Mouse (Mus musculus): ENCODE measurements at regions not wholly inside any gene's neighbourhood (a gene's known extent, or its start where the extent isn't known, plus 50 kb on each side); places are given as distances from the start of the nearest gene placed in this dataset.
"Not testable (repeated sequence)": the region's sequence is repeated elsewhere in the genome, so short reads cannot be mapped to it uniquely, and the experiment has no call there.

DNA sequence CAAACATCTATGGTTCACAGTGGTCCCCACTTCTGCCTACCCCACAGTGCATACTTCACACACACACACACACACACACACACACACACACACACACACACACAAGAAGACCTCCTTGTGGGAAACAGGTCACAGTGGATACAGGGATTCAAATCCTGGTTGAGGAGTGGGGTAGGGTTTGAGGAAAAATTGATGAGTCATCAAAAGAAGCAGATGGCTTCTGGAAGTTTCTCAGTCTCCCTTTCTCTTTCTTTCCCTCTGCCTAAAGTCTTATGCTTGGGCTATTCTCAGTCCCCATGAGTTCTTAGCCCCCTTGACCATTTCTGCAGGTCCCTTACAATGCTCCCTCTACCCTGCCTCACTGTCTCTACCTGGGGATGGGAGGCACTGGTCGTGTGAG is 56.4 kb downstream of the Rassf10 start:
- DNase-seq (ENCODE audit: low read depth, low spot score), result no peak

- DNase-seq (ENCODE audit: low read depth, low spot score), result no peak
Measured at GRCm38 (mm10) chr7:113017092-113017755, 63.5 kb downstream of the Rassf10 start.

DNA sequence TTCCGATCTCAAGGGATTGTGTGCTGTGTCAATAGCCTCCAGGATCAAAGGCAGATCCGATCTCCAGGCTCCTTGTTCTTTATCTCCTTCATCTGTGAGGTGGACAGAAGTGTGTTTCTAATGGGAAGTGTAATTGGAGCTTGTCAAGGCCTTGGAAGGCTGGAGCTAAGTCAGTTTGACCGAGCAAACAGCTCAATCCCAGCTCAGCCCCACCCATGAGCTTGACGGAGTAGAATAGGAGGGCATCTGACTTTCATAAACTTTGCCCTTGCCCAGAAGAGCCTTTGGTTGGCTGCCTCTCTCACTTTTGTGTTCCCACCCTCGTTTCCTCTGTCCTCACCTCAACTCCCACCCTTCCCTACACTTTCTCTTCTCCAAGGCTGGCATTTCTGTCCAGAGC is 67.7 kb downstream of the Rassf10 start:
- no peak for DNase-seq (ENCODE audit: low read depth, low spot score)

GRCm38 (mm10) chr7:113022516-113022915 is 68.8 kb downstream of the Rassf10 start:
- DNase-seq (ENCODE audit: low read depth, low spot score), result no peak

GRCm38 (mm10) chr7:113025758-113026157 is 72.0 kb downstream of the Rassf10 start:
- DNase-seq (ENCODE audit: low read depth, low spot score), result no peak

- no peak for DNase-seq (ENCODE audit: low read depth, low spot score)
Measured at GRCm38 (mm10) chr7:113026290-113027075, 72.7 kb downstream of the Rassf10 start.

GRCm38 (mm10) chr7:113027125-113027801 is 73.5 kb downstream of the Rassf10 start:
- DNase-seq (ENCODE audit: low read depth, low spot score), result no peak

GRCm38 (mm10) chr7:113030053-113030752 is 76.4 kb downstream of the Rassf10 start:
- no peak for DNase-seq (ENCODE audit: low read depth, low spot score)

GRCm38 (mm10) chr7:113035751-113036150 is 82.0 kb downstream of the Rassf10 start:
- DNase-seq (ENCODE audit: low read depth, low spot score), result no peak

GRCm38 (mm10) chr7:113037825-113038613 is 84.3 kb downstream of the Rassf10 start:
- DNase-seq (ENCODE audit: low read depth, low spot score), result no peak

GRCm38 (mm10) chr7:113038906-113039671 is 85.3 kb downstream of the Rassf10 start:
- DNase-seq (ENCODE audit: low read depth, low spot score), result no peak

DNA sequence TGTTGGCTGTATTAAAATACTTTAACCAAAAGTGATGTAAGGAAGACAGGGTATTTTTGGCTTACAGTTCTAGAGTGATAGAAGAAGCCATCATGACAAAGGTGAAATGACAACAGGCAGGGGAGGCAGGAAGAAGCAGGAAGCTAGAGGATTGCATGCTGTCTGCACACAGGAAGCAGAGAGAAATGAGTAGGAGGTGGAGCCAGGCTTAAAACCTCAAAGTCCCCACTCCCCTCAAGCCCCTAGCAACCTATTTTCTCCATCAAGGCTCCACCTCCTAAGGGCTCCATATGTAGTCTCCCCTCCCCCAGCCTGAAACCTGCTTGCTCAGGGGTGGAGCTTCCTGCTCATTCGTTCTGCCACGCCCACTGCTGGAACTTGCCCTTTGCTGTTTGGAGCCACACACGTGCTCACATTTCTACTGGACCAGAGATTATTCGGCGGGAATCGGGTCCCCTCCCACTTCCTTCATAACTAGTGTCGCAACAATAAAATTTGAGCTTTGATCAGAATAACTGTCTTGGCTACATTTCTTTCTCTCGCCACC is 91.9 kb downstream of the Rassf10 start:
- not testable (repeated sequence) for DNase-seq (ENCODE audit: low read depth, low spot score)

DNA sequence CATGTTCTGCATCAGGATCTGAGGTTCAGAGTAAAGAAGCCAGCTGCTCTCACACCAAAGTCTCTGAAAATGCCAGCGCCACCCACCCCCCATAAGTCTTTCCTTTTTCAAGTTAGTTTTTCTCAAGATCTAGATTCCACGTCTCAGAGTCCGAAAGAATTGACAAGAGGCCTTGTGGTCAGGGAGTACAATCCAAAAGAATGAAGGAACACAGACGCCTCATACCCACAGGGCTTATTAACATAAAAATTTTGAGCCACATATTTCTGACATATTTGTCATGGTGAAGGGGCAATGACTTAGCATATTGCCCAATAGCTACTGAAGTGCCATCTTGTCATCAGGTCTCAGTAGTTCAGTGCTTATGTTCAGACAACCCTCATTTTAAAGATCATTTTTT is 92.6 kb downstream of the Rassf10 start:
- no peak for DNase-seq (ENCODE audit: low read depth, low spot score)

DNA sequence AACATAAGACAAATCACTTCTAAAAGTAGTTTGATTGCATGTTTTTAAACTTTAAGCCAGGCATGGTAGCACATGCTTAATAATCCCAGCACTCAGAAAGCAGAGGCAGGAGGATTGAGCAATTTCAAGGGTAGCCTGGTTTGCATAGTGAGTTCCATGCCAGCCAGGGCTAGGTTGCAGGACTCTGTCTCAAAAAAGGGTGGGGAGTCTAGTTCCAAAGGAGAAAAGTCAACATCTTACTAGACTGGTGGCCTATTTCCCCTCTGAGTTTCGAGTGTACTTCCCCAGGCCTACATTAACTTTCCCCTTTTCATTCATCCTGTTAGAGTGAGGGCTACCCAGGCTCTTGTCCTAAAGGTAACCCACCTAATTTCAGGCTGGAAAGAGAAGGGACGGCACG is 93.8 kb downstream of the Rassf10 start:
- DNase-seq (ENCODE audit: low read depth, low spot score), result no peak

DNA sequence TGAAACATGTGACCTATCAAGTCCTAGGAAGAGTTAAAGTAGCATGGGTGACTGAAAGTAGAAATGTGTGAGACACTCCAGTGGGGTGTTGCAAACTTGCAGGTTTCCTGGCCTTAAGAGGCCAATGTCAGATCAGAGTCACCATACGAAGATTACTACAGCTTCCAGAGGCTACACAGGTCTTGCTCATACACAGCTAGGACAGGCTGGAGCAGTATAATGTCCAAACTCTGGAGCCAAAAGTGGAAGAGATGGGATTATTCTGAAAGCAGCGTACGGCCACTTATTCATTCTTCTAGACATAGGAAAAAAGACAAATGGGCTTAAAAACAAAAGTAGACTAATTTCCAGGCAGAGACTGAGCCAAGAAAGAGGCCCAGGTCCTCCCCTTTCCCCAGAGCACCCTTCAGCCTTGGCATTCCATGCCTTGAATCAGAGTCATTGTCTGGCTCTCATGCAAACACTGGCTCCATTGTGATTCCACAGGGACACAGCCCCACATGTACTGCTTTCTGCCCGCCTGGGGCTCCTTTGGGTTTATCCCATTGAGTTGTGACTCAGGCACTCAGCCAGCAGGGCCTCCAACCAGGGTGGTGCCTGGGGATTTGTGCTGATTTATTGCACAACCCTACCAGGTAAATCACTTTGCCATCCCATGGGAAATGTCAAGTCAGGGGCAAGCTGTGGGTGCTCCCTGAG is 94.5 kb downstream of the Rassf10 start:
- DNase-seq (ENCODE audit: low read depth, low spot score), result no peak

- no peak for DNase-seq (ENCODE audit: low read depth, low spot score)
Measured at GRCm38 (mm10) chr7:113049440-113049839, 95.7 kb downstream of the Rassf10 start.

DNA sequence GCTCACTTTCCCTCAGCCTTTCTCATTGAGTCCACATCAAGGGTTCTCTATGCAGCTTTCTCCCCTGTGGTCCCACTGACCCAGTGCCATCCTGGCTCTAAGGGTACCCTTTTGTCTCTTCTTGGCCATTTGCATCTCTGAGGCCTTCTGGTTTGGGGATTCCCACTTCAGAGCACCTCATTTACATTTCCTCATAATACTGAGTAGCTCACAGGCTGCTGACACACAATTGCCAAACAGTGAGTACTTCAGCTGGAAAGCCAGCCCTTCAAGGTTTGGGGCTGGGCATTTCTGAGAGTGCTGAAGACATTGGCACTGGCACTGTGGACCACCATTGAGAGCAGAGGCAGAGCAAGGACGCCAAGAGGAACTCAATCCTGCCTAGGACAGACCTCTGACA is 99.2 kb downstream of the Rassf10 start:
- no peak for DNase-seq (ENCODE audit: low read depth, low spot score)

GRCm38 (mm10) chr7:113056421-113056820 is 102.7 kb downstream of the Rassf10 start:
- no peak for DNase-seq (ENCODE audit: low read depth, low spot score)

GRCm38 (mm10) chr7:113059211-113059966 is 105.6 kb downstream of the Rassf10 start:
- DNase-seq (ENCODE audit: low read depth, low spot score), result no peak
